Mouse (Mus musculus) liver, adult 2 months (tissue): ENCODE data around the gene Cd180. TPM values are rescaled to one million over a fixed set of nuclear protein-coding genes. Genes with fewer than 3 reads are reported as not detected.

ENCODE experiments used
- DNase-seq: peaks from one replicate; pipeline ENCODE4 v3.0.0-alpha.2; 2011; ENCODE audit warnings: low read depth, low spot score; ENCODE audit errors: extremely low read depth
- H3K27ac ChIP-seq: fragments of 200-500 bp; replicated peaks from 2 replicates; pipeline ENCODE4 v1.5.1; 2012; ENCODE audit warnings: low read depth, mild to moderate bottlenecking, control low read depth, inconsistent platforms, low read length; ENCODE audit not compliant: insufficient read depth
- H3K27me3 ChIP-seq: fragments of 200-500 bp; 2 replicates; pipeline ENCODE4 v1.6.1; 2012; ENCODE audit warnings: mild to moderate bottlenecking, moderate library complexity, low read length, inconsistent platforms; ENCODE audit not compliant: control insufficient read depth, insufficient read depth
- H3K36me3 ChIP-seq: fragments of 200-500 bp; 2 replicates; pipeline ENCODE4 v1.6.1; 2012; ENCODE audit warnings: low read length, inconsistent platforms; ENCODE audit not compliant: control insufficient read depth, insufficient read depth
- H3K4me1 ChIP-seq: fragments of 200-500 bp; 2 replicates; pipeline ENCODE4 v1.6.1; 2011; ENCODE audit warnings: low read length; ENCODE audit not compliant: control insufficient read depth, insufficient read depth
- H3K4me3 ChIP-seq: fragments of 200-500 bp; 2 replicates; pipeline ENCODE4 v1.5.1; 2011; ENCODE audit warnings: low read depth, mild to moderate bottlenecking, control low read depth, low read length, moderate library complexity; ENCODE audit not compliant: insufficient read depth
- H3K79me2 ChIP-seq: fragments of 200-500 bp; 2 replicates; pipeline ENCODE4 v1.6.1; 2012; ENCODE audit warnings: inconsistent platforms, mild to moderate bottlenecking, low read length, moderate library complexity; ENCODE audit not compliant: control insufficient read depth, insufficient read depth
- H3K9ac ChIP-seq: fragments of 200-500 bp; 2 replicates; pipeline ENCODE4 v1.6.1; 2012; ENCODE audit warnings: low read depth, mild to moderate bottlenecking, control low read depth, inconsistent platforms, low read length
- CTCF ChIP-seq: fragments of 200-500 bp; IDR thresholded peaks from 2 replicates; pipeline ENCODE4 v1.5.1; 2011; ENCODE audit warnings: low read depth, low read length, control low read depth
- POLR2A ChIP-seq: fragments of 200-500 bp; IDR thresholded peaks from 2 replicates; pipeline ENCODE4 v1.6.1; 2011; ENCODE audit warnings: low read length, control low read depth; ENCODE audit not compliant: insufficient read depth; ENCODE audit errors: extremely low read depth
- WGBS: fragments of 180-500 bp; shearing (Covaris S2); methylation state at CpG from one replicate; pipeline ENCODE4 v1.1.7; 2018; 5-methylcytosine and 5-hydroxymethylcytosine counted together
- polyA plus RNA-seq: library from polyadenylated mRNA; depleted of rRNA; stranded (reverse); fragments of >200 nt; gene quantifications from 2 replicates; pipeline ENCODE4 v1.2.3, GENCODE M21; 2012
- total RNA-seq: library from RNA; depleted of rRNA; stranded (reverse); fragments of >200 nt; gene quantifications from 2 replicates; pipeline ENCODE4 v1.2.3, GENCODE M21; 2014

Cd180 gene
- total and polyA plus RNA-seq, 2 experiments, result 1.6 to 2.1 TPM

DNA sequence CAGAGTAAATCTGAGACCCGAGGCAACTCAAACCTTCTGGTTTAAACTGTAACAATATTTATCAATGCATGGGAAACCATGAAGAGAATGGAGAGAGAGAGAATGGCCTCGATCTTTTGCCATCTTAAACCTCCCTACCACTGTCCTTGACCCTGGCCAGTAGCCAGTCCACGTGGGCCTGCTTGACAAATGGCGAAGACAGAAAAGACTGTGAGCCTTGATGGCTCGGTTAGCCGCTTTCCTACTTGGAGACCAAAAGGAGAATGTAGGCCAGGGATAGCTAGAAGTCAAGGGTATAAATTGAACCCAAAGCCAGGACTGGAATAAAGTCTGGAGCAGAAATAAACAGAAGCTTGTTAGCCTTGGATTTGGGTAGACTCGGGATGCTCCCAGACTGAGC, 796 bp downstream of the Cd180 start:
- no peak for DNase-seq
- H3K4me3 ChIP-seq, result no peak overlapping the region
- no peaks in the 10 kb centered on the region for H3K36me3 ChIP-seq
- H3K9ac ChIP-seq, result no peak overlapping the region
- no peak for TF ChIP-seq CTCF
- no peak for TF ChIP-seq POLR2A
- WGBS, result 83% methylated on average over 7 of the region's 7 CpGs
- H3K4me1 ChIP-seq, result peaks cover 6% of the 10 kb centered on the region; the same call in 1 of the 2 replicates
- no peaks in the 10 kb centered on the region for H3K27me3 ChIP-seq
- H3K27ac ChIP-seq, result no peak overlapping the region; the same call in 1 of the 2 replicates
- H3K79me2 ChIP-seq, result no peaks in the 10 kb centered on the region

DNA sequence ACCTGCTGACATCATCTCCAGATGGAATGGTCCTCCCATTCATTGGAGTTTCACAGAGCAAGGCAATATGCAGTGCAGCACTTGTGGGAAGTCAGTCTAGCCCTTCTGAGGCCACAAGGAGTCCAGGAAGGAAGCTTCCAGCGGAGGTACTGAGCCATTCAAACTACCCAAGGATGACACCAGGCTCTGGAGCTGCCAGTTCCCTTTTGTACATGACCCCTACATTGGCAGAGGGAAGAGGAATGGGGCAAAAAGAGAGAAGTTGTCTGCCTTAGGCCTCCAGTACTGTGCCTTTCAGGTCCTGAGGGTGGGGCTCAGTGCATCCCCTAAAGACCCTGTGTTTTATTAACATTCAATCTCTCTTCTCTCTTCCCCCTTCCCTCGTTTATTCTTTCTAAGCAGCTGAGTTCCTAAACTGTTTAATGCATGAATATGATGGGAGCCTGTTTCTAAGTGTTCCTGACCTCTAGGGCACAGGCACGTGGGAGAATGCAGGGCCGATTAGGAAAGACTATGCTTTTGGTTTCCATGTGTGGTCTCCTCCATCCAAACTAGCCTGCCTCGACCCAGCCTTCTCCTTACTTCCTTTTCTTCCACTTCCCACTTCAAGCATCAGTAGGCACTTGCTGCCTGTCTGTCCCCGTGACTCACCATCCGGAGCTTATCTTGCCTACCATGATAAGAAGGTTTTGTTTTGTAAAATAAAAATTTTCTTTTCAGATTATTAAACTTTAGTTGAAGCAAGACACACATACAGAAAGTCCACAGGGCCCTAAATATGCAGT, 2.0 kb downstream of the Cd180 start:
- Histone ChIP-seq H3K36me3 (no peaks in the 10 kb centered on the region), H3K27me3 (no peaks in the 10 kb centered on the region), H3K4me1 (peaks cover 6% of the 10 kb centered on the region; the same call in 1 of the 2 replicates), H3K9ac (no peak overlapping the region), H3K79me2 (no peaks in the 10 kb centered on the region), H3K27ac (no peak overlapping the region), H3K4me3 (no peak overlapping the region)
- 56% methylated on average over 7 of the region's 7 CpGs for WGBS
- peak; percentile 30 for DNase-seq
- TF ChIP-seq CTCF, result no peak
- TF ChIP-seq POLR2A, result no peak

DNA sequence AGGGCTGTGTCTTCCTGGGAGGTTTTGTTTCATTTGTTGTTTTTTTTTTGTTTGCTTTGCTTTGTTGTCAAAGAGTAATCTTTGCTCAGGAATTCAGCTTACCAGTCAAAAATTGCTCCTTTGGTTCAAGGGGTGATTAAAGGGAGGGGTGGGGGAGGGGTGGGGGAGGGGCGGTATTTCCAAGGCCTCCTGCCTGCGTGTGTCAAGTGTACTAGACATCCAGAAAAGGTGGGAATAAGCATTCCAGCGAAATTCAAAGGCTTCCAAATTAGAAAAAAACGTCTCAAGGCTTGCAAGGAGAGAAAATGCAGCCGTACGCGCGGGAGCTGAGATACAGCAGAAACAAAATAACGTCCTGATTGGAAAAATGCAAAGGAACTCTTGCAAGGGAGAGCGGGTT, 5.0 kb downstream of the Cd180 start:
- no peak overlapping the region for H3K4me3 ChIP-seq
- peaks cover 3% of the 10 kb centered on the region; the same call in 1 of the 2 replicates for H3K4me1 ChIP-seq
- no peaks in the 10 kb centered on the region for H3K27me3 ChIP-seq
- no peak for DNase-seq
- H3K79me2 ChIP-seq, result no peaks in the 10 kb centered on the region
- H3K27ac ChIP-seq, result no peak overlapping the region
- H3K36me3 ChIP-seq, result no peaks in the 10 kb centered on the region
- WGBS, result 53% methylated on average over 10 of the region's 10 CpGs
- no peak overlapping the region for H3K9ac ChIP-seq
- TF ChIP-seq CTCF (no peak), POLR2A (no peak)

DNA sequence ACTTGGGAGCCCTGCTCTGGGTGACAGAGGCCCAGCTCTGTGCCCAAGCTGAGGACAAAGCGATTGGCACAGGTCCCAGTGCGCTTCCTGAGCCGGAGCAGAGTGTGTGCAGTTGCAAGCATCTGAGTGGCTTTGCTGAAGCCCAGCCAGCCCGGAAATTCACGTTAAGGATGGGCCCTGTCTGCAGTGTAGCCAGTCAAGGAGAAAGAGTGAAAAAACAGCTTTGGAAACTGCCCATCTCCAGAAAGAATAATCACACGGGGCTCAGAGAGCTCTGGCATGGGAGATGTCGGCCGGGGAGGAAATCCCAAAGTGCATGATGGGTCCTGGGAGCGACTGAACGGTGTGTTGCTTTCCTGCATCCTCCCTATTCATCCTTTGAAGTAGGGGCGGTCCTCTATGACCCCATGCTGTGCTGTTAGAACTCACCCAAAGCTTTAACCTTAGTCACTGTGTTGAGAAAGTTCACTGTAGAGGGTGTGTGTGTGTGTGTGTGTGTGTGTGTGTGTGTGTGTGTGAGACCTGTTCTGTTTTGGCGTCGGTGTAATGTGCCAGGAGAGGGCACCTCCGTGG, 5.5 kb downstream of the Cd180 start:
- peak; percentile 29 for DNase-seq
- no peaks in the 10 kb centered on the region for H3K36me3 ChIP-seq
- 50% methylated on average over 14 of the region's 14 CpGs for WGBS
- TF ChIP-seq CTCF (no peak), POLR2A (no peak)
- no peaks in the 10 kb centered on the region for H3K27me3 ChIP-seq
- no peaks in the 10 kb centered on the region for H3K79me2 ChIP-seq
- H3K4me1 ChIP-seq, result no peaks in the 10 kb centered on the region; the same call in 1 of the 2 replicates
- no peak overlapping the region for H3K9ac ChIP-seq
- H3K4me3 ChIP-seq, result no peak overlapping the region
- no peak overlapping the region for H3K27ac ChIP-seq

- 80% methylated on average over 5 of the region's 5 CpGs for WGBS
- no peak for DNase-seq
- Histone ChIP-seq H3K27me3 (no peaks in the 10 kb centered on the region), H3K4me3 (no peak overlapping the region), H3K36me3 (no peaks in the 10 kb centered on the region), H3K79me2 (no peaks in the 10 kb centered on the region), H3K27ac (no peak overlapping the region), H3K9ac (no peak overlapping the region), H3K4me1 (no peaks in the 10 kb centered on the region)
- TF ChIP-seq POLR2A, result no peak
- no peak for TF ChIP-seq CTCF
Observed at GRCm38 (mm10) chr13:102700176-102700575, 6.8 kb downstream of the Cd180 start.

GRCm38 (mm10) chr13:102700744-102701143, 7.4 kb downstream of the Cd180 start:
- Histone ChIP-seq H3K4me1 (no peaks in the 10 kb centered on the region), H3K27ac (no peak overlapping the region), H3K27me3 (no peaks in the 10 kb centered on the region), H3K79me2 (no peaks in the 10 kb centered on the region), H3K9ac (no peak overlapping the region), H3K36me3 (no peaks in the 10 kb centered on the region), H3K4me3 (no peak overlapping the region)
- DNase-seq, result no peak
- no peak for TF ChIP-seq CTCF
- no peak for TF ChIP-seq POLR2A
- 91% methylated on average over 3 of the region's 3 CpGs for WGBS
